Mouse (Mus musculus) small intestine, adult 2 months (tissue): ENCODE data around the gene Pcmt1.

Experiments
- CTCF ChIP-seq: fragments of 200-500 bp; IDR thresholded peaks from 2 replicates; pipeline ENCODE4 v1.5.1; 2012; ENCODE audit warnings: low read depth, mild to moderate bottlenecking, control low read depth, inconsistent platforms, low read length, moderate library complexity, mixed read lengths; ENCODE audit not compliant: insufficient replicate concordance, insufficient read length; ENCODE audit errors: extremely low read depth
- POLR2A ChIP-seq: fragments of 200-500 bp; IDR thresholded peaks from 2 replicates; pipeline ENCODE4 v1.6.1; 2012; ENCODE audit warnings: low read depth, mild to moderate bottlenecking, control low read depth, inconsistent platforms, low read length, moderate library complexity

DNA sequence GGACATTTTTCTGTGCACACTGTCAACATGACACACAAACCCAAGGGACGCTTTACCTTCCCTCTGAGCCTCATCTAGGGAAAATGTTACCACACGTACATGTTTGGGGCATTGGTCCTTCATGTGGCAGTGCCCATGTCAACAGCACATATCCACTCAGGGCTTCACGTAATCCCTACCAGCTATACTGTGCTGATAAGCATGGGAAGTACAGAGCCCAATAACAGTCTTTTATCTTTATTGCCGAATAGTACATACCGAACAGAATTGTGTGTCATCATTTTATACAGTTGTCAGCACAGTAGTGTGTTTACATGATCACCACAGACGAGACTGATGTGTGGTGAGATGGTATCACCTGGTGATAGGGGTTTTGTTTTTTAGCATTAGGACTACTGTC is 6.0 kb upstream of the Pcmt1 start:
- TF ChIP-seq POLR2A (no peak), CTCF (no peak)
